Mouse (Mus musculus) heart, postnatal 0 days (tissue): ENCODE results near the gene Myo19.

ENCODE experiments used
- CTCF ChIP-seq: IDR thresholded peaks from 2 replicates; pipeline ENCODE4 v1.5.1; 2016; ENCODE audit warnings: antibody characterized with exemption, control low read depth, low read depth
- EP300 ChIP-seq: IDR thresholded peaks from 2 replicates; pipeline ENCODE4 v1.6.1; 2016; ENCODE audit warnings: antibody characterized with exemption, low read depth

DNA sequence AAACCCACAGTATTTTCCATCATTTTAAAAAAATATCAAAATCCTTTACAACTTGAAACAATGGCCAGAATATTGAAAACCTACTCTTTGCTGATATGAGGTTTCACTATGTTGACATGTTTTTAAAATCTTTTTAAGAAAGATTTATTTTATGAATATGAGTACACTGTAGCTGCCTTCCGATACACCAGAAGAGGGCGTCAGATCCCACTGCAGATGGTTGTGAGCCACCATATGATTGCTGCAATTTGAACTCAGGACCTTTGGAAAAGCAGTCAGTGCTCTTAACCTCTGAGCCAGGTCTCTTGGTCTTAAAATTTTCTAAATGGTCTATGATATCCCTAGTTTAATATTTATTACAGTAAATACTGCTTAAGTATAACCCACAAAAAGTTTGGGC lies 40.6 kb upstream of the Myo19 start:
- no peak for TF ChIP-seq CTCF
- no peak for TF ChIP-seq EP300
